Mouse (Mus musculus) adrenal gland, postnatal 25 days (tissue): ENCODE measurements around the gene Shpk. TPM values are rescaled to one million over a fixed set of nuclear protein-coding genes. Genes with fewer than 3 reads are reported as not detected.

Experiments
- total RNA-seq: library from RNA; stranded (reverse); gene quantifications from 2 replicates; pipeline ENCODE4 v1.2.3, GENCODE M21; 2021

The Shpk gene
- total RNA-seq, 1 experiment from 2014 or later = 9.9 TPM

Other genes starting within 250 kb of the Shpk start
- gene Atp2a3, start 238.3 kb upstream of the Shpk start, total RNA-seq = 5.4 and 6.3 TPM in 2 replicates
- gene P2rx1, start 200.4 kb upstream of the Shpk start, total RNA-seq = 0.15 TPM in 1 of 2 replicates, not detected in the other
- gene Camkk1, start 180.5 kb upstream of the Shpk start, total RNA-seq = 2.6 and 3.1 TPM in 2 replicates
- 10.8 and 15.1 TPM in 2 replicates for gene Ncbp3, start 151.7 kb upstream of the Shpk start, total RNA-seq
- gene Itgae, start 108.9 kb upstream of the Shpk start, total RNA-seq = 0.30 and 0.33 TPM in 2 replicates
- gene Haspin, start 61.2 kb upstream of the Shpk start, total RNA-seq = 1.4 and 1.6 TPM in 2 replicates
- 5.8 and 7.8 TPM in 2 replicates for gene P2rx5, start 39.0 kb upstream of the Shpk start, total RNA-seq
- gene Emc6, start 22.4 kb upstream of the Shpk start, total RNA-seq = 63.4 and 73.4 TPM in 2 replicates
- 71.3 and 79.4 TPM in 2 replicates for gene Tax1bp3, start 22.4 kb upstream of the Shpk start, total RNA-seq
- gene Ctns, start 418 bp upstream of the Shpk start, total RNA-seq = 17.4 and 20.6 TPM in 2 replicates
- 0.46 TPM in 1 of 2 replicates, not detected in the other for gene Trpv1, start 34.8 kb downstream of the Shpk start, total RNA-seq
- gene Trpv3, start 67.9 kb downstream of the Shpk start, total RNA-seq = 0.27 TPM in 1 of 2 replicates, not detected in the other
- gene Aspa, start 130.1 kb downstream of the Shpk start, total RNA-seq = 8.5 and 9.4 TPM in 2 replicates
- not detected in 2 replicates for gene Gm49340, start 130.3 kb downstream of the Shpk start, total RNA-seq
- gene Spata22, start 130.3 kb downstream of the Shpk start, total RNA-seq = 0.73 TPM in 1 of 2 replicates, not detected in the other
- not detected in 2 replicates for gene Olfr20, start 151.3 kb downstream of the Shpk start, total RNA-seq
- not detected in 2 replicates for gene Olfr376, start 171.8 kb downstream of the Shpk start, total RNA-seq
- gene Olfr1, start 200.2 kb downstream of the Shpk start, total RNA-seq = not detected in 2 replicates
- not detected in 2 replicates for gene Olfr378, start 229.0 kb downstream of the Shpk start, total RNA-seq